Mouse (Mus musculus): Measurements from ENCODE around the gene Ttll12.
A peak's percentile ranks its signal among the peaks of the same experiment; 100 is the strongest.

Gene Ttll12

GRCm38 (mm10) chr15:83594513-83595363 lies at the start of gene Ttll12:
Gene Ttll12, minus strand, starts transcription at chr15:83595157.
- DNase-seq (ENCODE audit: low spot score in 2 of 2) = peak; percentile 23 to 58

GRCm38 (mm10) chr15:83642518-83642917 lies 47.6 kb upstream of the Ttll12 start:
- DNase-seq (ENCODE audit: low spot score in 2 of 2) = no peak

- DNase-seq (ENCODE audit: low spot score in 2 of 2) = no peak
Measured at GRCm38 (mm10) chr15:83640208-83640607, 45.3 kb upstream of the Ttll12 start.

- DNase-seq (ENCODE audit: low spot score in 2 of 2) = no peak
Measured at GRCm38 (mm10) chr15:83639160-83639559, 44.2 kb upstream of the Ttll12 start.

GRCm38 (mm10) chr15:83638196-83638899 lies 43.4 kb upstream of the Ttll12 start:
- no peak for DNase-seq (ENCODE audit: low spot score in 2 of 2)

DNA sequence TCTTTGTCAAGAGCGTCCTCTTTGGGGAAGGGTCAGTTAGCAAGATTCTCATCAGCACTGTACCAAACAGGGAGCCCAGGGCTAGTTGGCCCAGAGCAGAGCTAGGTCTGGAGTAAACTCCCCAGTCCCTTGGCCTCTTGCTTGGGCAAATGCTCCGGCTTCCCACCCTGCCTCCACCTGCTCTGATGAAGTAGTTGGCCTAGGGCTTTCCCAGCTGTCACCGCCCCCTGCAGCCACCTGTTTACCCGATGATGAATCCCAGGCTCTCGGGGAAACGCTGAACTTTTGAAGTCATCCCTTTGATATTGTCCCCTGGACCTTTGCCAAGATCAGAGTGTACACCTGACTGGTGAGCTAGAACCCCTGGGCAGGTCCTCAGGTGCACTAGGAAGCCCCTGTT lies 41.8 kb upstream of the Ttll12 start:
- DNase-seq (ENCODE audit: low spot score in 2 of 2) = no peak

DNA sequence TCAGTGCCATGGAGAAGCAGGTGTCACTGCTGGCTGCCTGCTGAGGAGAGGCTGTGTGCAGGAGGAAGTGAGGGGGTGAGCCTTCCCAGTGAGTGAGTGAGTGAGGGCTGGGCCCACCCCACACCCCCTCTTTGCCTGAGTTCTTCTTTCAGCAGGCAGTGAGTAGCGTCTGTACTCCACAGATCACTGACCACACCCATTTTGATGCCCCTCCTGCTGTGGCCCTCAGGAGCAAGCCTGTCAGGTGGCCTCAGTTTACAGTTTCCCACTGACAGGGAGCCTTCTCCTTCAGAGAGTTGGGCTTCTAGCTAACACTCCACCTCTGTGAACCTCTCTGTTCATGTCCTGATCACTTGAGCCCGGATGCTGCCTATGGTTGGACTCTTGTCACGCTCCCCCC lies 40.3 kb upstream of the Ttll12 start:
- no peak for DNase-seq (ENCODE audit: low spot score in 2 of 2)

DNA sequence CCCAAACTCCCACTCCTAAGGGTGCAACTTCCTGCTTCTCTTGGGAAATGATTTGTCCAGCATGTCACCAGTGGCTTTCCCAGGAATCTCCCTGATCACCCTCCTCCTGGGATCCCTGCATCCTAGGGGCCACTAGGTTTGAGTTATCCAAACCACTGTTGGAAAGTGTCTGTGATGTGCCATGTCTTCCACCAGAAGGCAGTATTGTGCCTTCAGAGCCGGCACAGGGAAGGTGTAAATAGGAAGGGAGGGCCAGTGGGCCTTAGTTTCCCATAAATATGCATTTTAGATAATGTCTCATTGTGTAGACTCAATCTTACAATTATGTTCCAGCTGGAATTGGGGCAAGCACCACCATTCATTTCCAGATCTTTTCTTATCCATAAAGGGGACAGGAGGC lies 39.1 kb upstream of the Ttll12 start:
- DNase-seq (ENCODE audit: low spot score in 2 of 2) = no peak

DNA sequence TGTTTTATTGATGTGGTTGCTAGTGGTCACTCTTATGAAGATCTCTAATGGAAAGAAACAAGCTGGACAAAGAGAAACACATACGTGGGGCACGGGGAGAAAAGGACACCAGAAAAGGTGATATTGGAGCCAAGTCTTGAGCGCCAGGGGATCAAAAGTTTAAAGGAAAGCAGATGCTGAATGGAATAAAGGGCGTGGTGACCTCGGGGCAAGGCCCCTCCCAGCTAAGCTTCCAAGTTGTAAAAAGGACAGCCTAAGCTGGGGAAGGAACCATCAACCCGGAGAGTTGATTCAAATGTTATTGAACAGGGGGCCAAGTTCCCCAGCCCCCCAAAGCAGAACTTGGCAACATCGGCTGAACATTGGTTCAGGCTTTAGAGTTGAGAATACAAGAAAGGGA lies 36.1 kb upstream of the Ttll12 start:
- DNase-seq (ENCODE audit: low spot score in 2 of 2) = no peak

GRCm38 (mm10) chr15:83629716-83630115 lies 34.8 kb upstream of the Ttll12 start:
- no peak for DNase-seq (ENCODE audit: low spot score in 2 of 2)

DNA sequence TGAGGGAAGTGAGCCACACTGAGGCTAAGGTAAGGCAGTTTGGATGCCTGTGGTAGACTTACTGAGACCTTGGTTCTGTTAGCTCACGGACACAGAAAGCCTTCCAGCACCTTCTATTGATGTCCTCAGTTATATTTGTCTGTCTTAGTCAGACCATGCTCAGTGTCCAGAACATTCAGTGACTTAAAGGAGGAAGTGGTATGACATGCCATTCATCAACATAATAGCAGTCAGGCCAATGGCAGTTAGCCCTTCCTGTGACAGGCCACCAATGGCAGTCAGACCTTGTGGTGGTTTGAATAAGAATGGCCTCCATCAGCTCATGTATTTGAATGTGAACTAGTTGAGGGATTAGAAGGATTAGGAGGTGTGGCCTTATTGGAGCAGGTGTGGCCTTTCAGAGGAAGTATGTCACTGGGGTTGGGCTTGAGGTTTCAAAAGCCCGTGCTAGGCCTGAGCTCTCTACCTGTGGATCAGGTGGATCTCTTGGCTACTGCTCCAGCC lies 31.2 kb upstream of the Ttll12 start:
- no peak for DNase-seq (ENCODE audit: low spot score in 2 of 2)

- no peak for DNase-seq (ENCODE audit: low spot score in 2 of 2)
Measured at GRCm38 (mm10) chr15:83615245-83615644, 20.3 kb upstream of the Ttll12 start.

- peak; percentile 56 to 64 for DNase-seq (ENCODE audit: low spot score in 2 of 2)
Measured at GRCm38 (mm10) chr15:83607115-83607802, 12.3 kb upstream of the Ttll12 start.

DNA sequence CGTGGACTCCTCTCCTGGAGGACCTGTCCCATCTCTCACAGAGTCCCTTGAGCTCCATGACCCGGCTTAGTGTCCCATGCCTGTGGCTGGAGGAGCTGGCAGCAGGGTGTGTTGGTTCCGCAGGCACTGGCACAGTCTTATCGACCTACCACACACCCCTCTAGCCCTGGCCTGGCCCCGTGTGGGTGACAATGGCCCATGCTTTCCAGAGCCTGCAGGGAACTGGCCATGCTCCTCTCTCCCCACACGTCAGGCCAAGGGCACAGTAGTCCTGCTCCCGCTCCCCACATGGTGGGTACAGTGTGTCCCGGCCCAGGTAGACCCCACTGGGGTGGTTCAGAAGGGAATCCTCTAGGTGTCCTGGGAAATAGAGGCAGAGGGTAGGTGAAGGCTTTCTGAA lies 11.7 kb upstream of the Ttll12 start:
- DNase-seq (ENCODE audit: low spot score in 2 of 2) = no peak

GRCm38 (mm10) chr15:83606216-83606615 lies 11.3 kb upstream of the Ttll12 start:
- no peak for DNase-seq (ENCODE audit: low spot score in 2 of 2)

- no peak for DNase-seq (ENCODE audit: low spot score in 2 of 2)
Measured at GRCm38 (mm10) chr15:83603426-83603825, 8.5 kb upstream of the Ttll12 start.

DNA sequence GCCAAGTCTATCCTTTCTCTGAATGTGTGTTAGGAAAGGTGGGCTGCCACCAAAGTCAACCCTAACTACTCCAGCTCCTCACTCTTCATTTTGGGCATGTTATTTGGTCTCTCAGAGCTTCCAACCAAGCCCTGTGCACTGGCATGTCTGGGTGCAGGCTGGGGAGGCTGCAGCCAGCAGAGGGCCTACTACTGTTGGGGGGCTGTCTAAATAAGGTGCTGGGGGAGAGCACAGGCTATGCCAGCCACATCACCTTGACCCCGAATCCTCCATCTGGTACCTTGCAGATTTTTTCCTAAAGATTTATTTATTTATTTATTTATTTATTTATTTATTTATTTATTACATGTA lies 8.1 kb upstream of the Ttll12 start:
- no peak for DNase-seq (ENCODE audit: low spot score in 2 of 2)

DNA sequence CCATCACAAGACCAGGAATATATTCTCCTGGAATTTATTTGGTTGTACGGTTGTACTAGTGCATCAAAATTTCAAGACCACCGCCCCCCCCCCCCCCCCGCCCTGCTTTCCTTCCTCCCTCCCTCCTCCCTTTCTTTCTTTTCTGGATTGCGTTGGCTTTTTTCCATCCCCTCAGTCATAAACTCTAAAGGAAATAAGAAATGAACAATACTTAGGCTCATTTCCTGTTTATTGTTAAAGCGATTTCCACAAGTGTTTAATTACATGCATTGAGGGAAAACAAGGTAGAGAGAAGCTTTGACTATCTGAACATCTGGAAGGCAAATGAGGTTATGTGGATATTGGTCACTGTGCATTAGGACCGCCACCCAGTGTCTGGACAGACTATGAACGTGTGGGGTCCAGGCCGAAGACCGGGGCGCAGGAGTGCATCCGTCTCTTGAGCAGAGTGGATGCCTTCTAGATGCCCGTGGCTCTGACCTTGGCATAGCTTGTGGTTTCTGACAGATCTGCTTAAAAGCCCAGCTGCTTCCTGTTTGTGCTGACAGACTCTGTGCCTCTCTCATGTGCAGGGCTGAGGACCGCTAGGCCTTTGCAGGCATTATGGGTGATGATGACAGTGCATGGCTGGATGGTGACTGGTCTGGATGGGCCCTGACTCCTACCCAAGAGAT lies 7.6 kb upstream of the Ttll12 start:
- peak; percentile 77 to 79 for DNase-seq (ENCODE audit: low spot score in 2 of 2)

DNA sequence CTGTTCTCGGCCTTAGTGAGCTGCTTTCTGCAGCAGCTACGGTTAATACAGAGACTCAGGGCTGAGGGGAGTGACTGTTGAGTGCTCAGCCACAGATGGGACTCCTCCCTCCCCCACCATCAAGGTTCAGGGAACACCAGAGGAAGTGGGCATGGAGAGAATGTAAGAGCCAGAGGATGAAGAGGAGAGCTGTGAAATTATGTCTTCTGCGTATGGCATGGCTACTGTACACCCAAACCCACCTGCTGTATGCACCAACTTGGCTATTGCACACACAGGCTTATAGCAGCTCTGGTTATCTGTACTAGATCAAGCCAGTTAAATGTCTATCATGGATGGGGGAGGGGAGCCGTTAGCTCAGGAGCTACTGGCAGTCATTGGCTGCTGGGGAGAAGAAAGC lies 6.2 kb upstream of the Ttll12 start:
- DNase-seq (ENCODE audit: low spot score in 2 of 2) = no peak

DNA sequence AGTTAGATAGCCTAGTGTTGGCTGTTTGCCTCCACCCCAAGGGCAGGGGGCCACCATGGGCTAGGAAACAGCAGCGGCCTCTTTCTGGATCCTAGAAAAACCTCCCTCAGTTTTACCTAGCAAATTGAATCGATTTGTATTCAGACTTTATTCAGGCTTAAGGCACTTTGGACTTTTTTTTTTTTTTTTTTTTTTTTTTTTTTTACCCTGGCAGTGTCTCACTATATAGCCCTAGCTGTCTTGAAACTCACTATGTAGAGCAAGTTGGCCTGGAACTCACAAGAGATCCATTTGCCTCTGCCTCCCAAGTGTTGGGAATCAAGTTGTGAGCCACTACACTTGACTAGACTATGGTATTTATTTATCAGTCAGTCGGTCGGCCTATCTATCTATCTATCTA lies 1.9 kb upstream of the Ttll12 start:
- DNase-seq (ENCODE audit: low spot score in 2 of 2) = no peak

- DNase-seq (ENCODE audit: low spot score in 2 of 2) = no peak
Measured at GRCm38 (mm10) chr15:83595364-83595711, 381 bp upstream of the Ttll12 start.
